Mouse (Mus musculus): ENCODE data around the gene Tent4b. TPM values are rescaled to one million over a fixed set of nuclear protein-coding genes. Genes with fewer than 3 reads are reported as not detected.

Gene Tent4b
- polyA plus RNA-seq, 1 experiment = 20.5 TPM

DNA sequence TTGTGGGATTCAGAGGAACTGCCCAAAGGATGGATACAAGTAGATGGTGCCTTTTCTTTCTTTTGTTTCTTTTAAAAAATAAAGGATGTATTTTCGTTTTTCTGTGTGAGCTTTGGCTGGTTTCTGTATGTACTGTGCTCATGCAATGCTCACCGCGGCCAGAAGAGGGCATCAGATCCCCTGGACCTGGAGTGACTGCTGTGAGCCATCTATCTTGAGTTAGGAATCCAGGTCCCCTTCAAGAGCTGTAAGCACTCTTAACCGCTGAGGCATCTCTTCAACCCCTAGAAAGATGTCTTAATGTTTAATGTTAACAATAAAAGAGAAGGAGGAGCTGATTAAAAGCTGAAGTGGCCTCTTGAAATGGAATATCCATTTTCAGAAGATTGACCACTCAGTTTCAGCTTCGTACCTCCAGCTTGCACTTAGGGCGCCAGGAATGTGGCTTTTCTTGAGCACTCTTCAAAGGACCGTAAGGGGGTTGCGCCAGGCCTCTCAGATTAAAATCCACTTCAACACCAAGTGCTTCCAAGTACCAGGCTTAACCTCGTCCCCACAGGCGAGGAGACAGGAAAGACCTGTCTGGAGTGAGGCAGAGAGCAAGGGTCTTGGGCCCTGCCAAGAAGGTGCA lies 67.3 kb downstream of the Tent4b start:
- peak; percentile 73; the same call in 1 of the 2 replicates for TF ChIP-seq CTCF (IDR thresholded peaks at IDR 0.05; ENCODE audit: extremely low read depth, insufficient read length, insufficient replicate concordance, low read depth, low read length)
- no peak for TF ChIP-seq POLR2A (IDR thresholded peaks at IDR 0.05; ENCODE audit: low read depth, low read length)
- no peak overlapping the region for H3K4me3 ChIP-seq (ENCODE audit: low read depth, low read length)
- no peak overlapping the region for H3K27ac ChIP-seq (ENCODE audit: insufficient read depth, low read depth, low read length)
- WGBS = 48% methylated on average over 10 of the region's 10 CpGs
- no peaks in the 10 kb centered on the region for H3K4me1 ChIP-seq (ENCODE audit: control insufficient read depth, insufficient read depth, insufficient read length, low read length)
- H3K27me3 ChIP-seq (ENCODE audit: control insufficient read depth, insufficient read depth, low read length) = no peaks in the 10 kb centered on the region
- no peaks in the 10 kb centered on the region for H3K36me3 ChIP-seq (ENCODE audit: control insufficient read depth, insufficient read depth, low read length)

DNA sequence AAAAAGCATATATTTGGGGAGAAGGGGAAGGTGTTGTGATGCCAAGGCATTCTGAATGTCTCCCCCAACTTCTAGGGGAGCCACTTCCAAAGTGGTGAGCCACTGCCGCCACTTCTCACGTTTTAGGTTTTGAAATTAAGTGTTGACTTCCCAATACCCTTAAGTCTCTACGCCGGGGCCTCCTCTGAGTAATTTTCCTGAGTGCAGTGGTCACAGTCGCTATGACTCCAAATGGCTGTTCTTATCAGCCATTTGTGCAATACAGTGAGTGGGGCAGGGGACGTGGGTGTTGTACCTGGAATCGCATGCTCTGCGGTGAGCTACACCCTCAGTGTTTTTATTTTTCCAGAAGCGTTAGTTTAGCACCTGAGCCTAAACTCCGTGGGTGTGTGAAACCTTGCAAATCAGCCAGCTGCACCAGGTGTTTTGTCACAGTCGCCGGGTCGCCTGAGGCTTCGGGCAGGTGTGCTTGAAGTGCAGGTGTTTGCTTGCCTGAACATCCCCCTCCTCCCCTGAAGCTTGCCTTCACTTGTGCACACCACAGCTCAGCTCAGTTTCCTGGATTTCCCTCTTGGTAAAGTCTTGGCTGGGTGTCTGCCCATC lies 67.9 kb downstream of the Tent4b start:
- 51% methylated on average over 14 of the region's 14 CpGs for WGBS
- TF ChIP-seq POLR2A (IDR thresholded peaks at IDR 0.05; ENCODE audit: low read depth, low read length) (no peak), CTCF (IDR thresholded peaks at IDR 0.05; ENCODE audit: extremely low read depth, insufficient read length, insufficient replicate concordance, low read depth, low read length) (no peak)
- Histone ChIP-seq H3K36me3 (ENCODE audit: control insufficient read depth, insufficient read depth, low read length) (no peaks in the 10 kb centered on the region), H3K27me3 (ENCODE audit: control insufficient read depth, insufficient read depth, low read length) (no peaks in the 10 kb centered on the region), H3K27ac (ENCODE audit: insufficient read depth, low read depth, low read length) (no peak overlapping the region), H3K4me1 (ENCODE audit: control insufficient read depth, insufficient read depth, insufficient read length, low read length) (no peaks in the 10 kb centered on the region), H3K4me3 (ENCODE audit: low read depth, low read length) (no peak overlapping the region)

DNA sequence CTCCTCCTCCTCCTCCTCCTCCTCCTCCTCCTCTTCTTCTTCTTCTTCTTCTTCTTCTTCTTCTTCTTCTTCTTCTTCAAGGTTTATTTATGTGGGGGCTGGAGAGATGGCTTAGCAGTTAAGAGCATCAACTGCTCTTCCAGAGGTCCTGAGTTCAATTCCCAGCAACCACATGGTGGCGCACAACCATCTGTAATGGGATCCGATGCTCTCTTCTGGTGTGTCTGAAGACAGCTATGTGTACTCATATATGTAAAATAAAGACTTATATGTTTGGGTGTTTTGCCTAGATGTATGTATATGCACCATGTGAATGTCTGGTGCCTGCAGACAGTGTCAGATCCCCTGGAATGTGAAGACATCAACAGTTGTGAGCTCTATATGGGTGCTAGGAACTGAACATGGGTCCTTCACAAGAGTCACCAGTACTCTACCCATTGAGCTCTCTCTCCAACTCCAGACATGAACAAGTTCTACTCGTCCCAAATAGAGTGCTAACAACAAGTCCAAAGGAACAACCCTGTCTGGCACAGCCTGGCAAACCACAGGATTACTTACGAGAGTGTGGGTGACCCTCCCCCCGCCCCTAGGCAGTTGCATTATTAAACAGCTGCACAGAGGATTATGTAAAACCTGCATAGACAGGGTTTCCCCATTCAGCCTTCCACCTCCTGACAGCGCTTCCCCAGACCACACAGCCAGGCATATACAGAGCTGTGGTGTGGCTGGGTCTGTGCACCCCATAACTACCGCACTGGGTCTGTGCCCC lies 70.3 kb downstream of the Tent4b start:
- 55% methylated on average over 7 of the region's 7 CpGs for WGBS
- H3K4me3 ChIP-seq (ENCODE audit: low read depth, low read length) = no peak overlapping the region
- peaks cover 8% of the 10 kb centered on the region; the same call in 1 of the 2 replicates for H3K27me3 ChIP-seq (ENCODE audit: control insufficient read depth, insufficient read depth, low read length)
- no peak overlapping the region for H3K27ac ChIP-seq (ENCODE audit: insufficient read depth, low read depth, low read length)
- no peak for TF ChIP-seq POLR2A (IDR thresholded peaks at IDR 0.05; ENCODE audit: low read depth, low read length)
- no peak for TF ChIP-seq CTCF (IDR thresholded peaks at IDR 0.05; ENCODE audit: extremely low read depth, insufficient read length, insufficient replicate concordance, low read depth, low read length)
- no peaks in the 10 kb centered on the region; the same call in 1 of the 2 replicates for H3K4me1 ChIP-seq (ENCODE audit: control insufficient read depth, insufficient read depth, insufficient read length, low read length)
- no peaks in the 10 kb centered on the region for H3K36me3 ChIP-seq (ENCODE audit: control insufficient read depth, insufficient read depth, low read length)

DNA sequence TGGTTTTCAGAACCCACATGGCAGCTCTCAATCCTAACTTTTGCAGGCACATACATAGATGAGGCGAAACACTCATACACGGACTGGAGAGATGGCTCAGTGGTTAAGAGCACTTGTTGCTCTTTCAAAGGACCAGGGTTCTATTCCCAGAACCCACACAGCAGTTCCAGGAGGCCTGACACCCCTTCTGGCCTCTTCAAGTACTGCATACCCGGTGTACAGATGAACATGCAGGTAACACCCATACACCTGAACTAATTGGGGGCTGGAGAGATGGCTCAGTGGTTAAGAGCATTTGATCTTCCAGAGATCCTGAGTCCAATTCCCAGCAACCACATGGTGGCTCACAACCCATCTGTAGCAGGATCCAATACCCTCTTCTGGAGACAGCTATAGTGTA lies 71.1 kb downstream of the Tent4b start:
- Histone ChIP-seq H3K27ac (ENCODE audit: insufficient read depth, low read depth, low read length) (no peak overlapping the region), H3K36me3 (ENCODE audit: control insufficient read depth, insufficient read depth, low read length) (no peaks in the 10 kb centered on the region), H3K4me3 (ENCODE audit: low read depth, low read length) (no peak overlapping the region), H3K27me3 (ENCODE audit: control insufficient read depth, insufficient read depth, low read length) (peaks cover 8% of the 10 kb centered on the region; the same call in 1 of the 2 replicates), H3K4me1 (ENCODE audit: control insufficient read depth, insufficient read depth, insufficient read length, low read length) (no peaks in the 10 kb centered on the region; the same call in 1 of the 2 replicates)
- no peak for TF ChIP-seq POLR2A (IDR thresholded peaks at IDR 0.05; ENCODE audit: low read depth, low read length)
- no peak for TF ChIP-seq CTCF (IDR thresholded peaks at IDR 0.05; ENCODE audit: extremely low read depth, insufficient read length, insufficient replicate concordance, low read depth, low read length)
- 70% methylated on average over 3 of the region's 3 CpGs for WGBS

DNA sequence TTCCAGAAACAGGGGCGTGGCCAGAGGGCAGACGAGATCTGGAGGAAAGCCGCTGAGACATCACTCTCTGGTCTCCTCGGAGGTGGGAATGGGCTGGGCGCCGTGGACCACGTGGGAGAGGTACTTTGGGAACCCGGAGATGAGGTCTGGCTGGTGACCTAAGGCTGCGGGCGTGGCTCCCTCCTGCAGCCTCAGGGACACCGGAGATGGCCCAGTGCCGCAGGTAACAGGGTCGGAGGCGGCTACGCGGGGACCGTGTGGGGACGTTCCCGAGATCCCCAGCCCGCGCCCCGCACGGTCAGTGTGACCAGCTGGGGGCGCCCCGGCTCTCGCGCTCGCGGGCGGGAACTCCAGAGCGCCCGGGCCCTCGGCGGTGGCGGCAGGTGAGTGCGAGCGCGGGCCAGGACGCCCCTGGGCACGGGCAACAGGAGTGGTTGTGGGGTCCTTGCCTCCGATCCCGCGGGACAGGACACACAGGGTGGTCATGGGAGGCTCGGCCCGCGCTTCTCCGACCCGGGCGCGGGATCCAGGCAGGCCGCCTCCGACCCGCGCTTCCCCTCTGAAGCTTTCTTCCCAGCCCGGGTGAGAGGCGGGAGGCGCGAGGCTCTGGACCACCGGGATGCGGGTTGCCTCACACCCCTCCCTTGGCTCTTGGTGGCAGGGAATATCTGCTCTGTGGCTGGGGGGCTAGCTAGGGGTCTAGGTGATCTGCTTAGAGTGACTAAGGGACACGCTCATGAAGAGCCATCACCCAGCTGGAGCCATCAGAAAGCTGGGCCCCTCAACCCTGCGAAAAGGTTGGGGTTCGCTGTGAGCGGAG lies 73.4 kb downstream of the Tent4b start, which contains the start of gene Adcy7:
Adcy7 (plus strand) TSS at position 173 of the 820 bp plus-strand sequence.
- TF ChIP-seq POLR2A (IDR thresholded peaks at IDR 0.05; ENCODE audit: low read depth, low read length) (no peak), CTCF (IDR thresholded peaks at IDR 0.05; ENCODE audit: extremely low read depth, insufficient read length, insufficient replicate concordance, low read depth, low read length) (no peak; the same call in 1 of the 2 replicates)
- H3K27me3 ChIP-seq (ENCODE audit: control insufficient read depth, insufficient read depth, low read length) = peaks cover 8% of the 10 kb centered on the region; the same call in 1 of the 2 replicates
- no peak within 1 kb of the TSS for H3K27ac ChIP-seq (ENCODE audit: insufficient read depth, low read depth, low read length)
- H3K36me3 ChIP-seq (ENCODE audit: control insufficient read depth, insufficient read depth, low read length) = no peaks in the 10 kb centered on the region
- peak within 1 kb of the TSS; percentile 59 for H3K4me3 ChIP-seq (ENCODE audit: low read depth, low read length)
- no peaks in the 10 kb centered on the region; the same call in 1 of the 2 replicates for H3K4me1 ChIP-seq (ENCODE audit: control insufficient read depth, insufficient read depth, insufficient read length, low read length)
- 7% methylated on average over 64 of the region's 64 CpGs for WGBS

DNA sequence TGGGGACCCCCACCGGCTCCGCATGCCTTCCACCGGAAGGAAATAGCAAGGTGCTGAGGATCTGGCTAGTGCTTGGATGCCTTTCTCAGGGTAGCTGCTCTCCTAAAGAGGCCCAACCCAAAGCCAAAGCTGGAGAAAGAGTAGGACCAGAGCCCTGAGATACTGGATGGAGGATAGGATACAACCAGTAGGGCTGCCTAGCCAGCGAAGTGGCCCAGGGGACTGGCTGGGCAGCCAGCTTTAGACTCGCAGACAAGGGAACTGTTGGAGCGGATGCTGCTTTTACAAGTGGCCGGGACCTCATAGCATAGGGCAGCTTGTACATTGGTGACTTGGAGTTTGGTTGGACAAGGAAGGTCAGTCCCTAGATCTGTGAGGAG lies 74.0 kb downstream of the Tent4b start:
- TF ChIP-seq CTCF (IDR thresholded peaks at IDR 0.05; ENCODE audit: extremely low read depth, insufficient read length, insufficient replicate concordance, low read depth, low read length) (no peak), POLR2A (IDR thresholded peaks at IDR 0.05; ENCODE audit: low read depth, low read length) (no peak)
- peaks cover 8% of the 10 kb centered on the region; the same call in 1 of the 2 replicates for H3K27me3 ChIP-seq (ENCODE audit: control insufficient read depth, insufficient read depth, low read length)
- H3K4me1 ChIP-seq (ENCODE audit: control insufficient read depth, insufficient read depth, insufficient read length, low read length) = no peaks in the 10 kb centered on the region; the same call in 1 of the 2 replicates
- H3K27ac ChIP-seq (ENCODE audit: insufficient read depth, low read depth, low read length) = no peak overlapping the region
- H3K36me3 ChIP-seq (ENCODE audit: control insufficient read depth, insufficient read depth, low read length) = no peaks in the 10 kb centered on the region
- WGBS = 91% methylated on average over 7 of the region's 7 CpGs
- peak overlapping the region; percentile 59 for H3K4me3 ChIP-seq (ENCODE audit: low read depth, low read length)

All from small intestine, adult 2 months (tissue).